Mouse (Mus musculus): ENCODE data around the gene 9130409I23Rik. TPM values are rescaled to one million over a fixed set of nuclear protein-coding genes. Genes with fewer than 3 reads are reported as not detected.
A peak's percentile ranks its signal among the peaks of the same experiment; 100 is the strongest.

Gene 9130409I23Rik
- polyA plus RNA-seq (2015; fragmentation: Nextera tagmentation; extraction: Ambion mirVana), result 0.45 and 0.53 TPM in 2 replicates

DNA sequence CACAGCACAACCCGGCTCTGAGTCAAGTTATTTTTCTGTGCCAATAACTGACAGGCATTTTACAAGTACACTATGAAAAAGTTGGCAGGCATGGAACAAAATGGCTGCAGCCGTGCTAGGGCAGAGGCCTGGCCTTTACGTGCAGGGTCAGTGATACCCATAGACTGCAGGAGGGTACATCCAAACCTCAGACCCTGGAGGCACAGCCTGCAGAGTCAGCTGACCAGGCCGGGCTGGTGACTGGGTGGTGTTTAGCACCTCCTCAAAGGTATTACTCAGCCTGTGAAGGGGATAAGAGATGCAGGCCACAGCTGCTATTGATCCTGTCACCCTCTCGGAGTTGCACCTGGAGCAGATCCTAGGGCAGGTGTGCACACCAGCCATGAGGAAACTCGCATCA is at the start of gene 9130409I23Rik:
9130409I23Rik (plus strand) TSS at position 301 of the 400 bp plus-strand sequence.
- H3K27ac ChIP-seq (ENCODE audit: low read depth), result no peak within 1 kb of the TSS
- no peak within 1 kb of the TSS for H3K4me2 ChIP-seq (ENCODE audit: low read depth, low read length)
- H3K27me3 ChIP-seq (ENCODE audit: insufficient read depth, low read length), result no peaks in the 10 kb centered on the region
- ATAC-seq, result no peak
- no peaks in the 10 kb centered on the region for H3K4me1 ChIP-seq (ENCODE audit: insufficient read depth)
- DNase-seq, result no peak
- H3K9me3 ChIP-seq (ENCODE audit: low read length), result no peaks in the 10 kb centered on the region
- H3K36me3 ChIP-seq (replicated peaks; ENCODE audit: insufficient read depth, low read length), result no peaks in the 10 kb centered on the region
- H3K4me3 ChIP-seq (ENCODE audit: low read depth, low read length), result no peak within 1 kb of the TSS
- TF ChIP-seq CTCF (IDR thresholded peaks at IDR 0.05; ENCODE audit: low read depth) (no peak), EP300 (IDR thresholded peaks at IDR 0.05; ENCODE audit: low read depth) (no peak)
- WGBS (ENCODE audit: insufficient replicate concordance), result 80% methylated on average over 6 of the region's 6 CpGs
- H3K9ac ChIP-seq (replicated peaks), result no peak within 1 kb of the TSS

DNA sequence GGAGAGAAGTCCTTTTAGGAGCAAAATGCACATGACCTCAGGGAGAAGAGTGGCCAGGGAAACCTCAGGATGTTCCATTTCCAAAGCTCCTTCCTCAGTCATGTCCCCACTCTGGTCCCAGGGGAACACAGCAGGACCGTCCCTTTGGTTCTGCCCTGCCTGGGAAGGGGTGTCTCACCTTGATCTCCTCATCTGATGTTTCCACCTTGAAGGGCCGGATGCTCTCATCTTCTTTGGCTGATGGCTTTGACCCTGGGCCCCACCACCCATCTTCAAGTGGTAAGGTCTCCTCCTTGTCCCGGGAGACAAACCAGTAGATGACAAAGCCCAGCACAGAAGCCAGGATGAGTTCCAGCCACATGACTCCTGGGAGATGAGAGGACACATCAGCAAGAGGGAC is 49.4 kb upstream of the 9130409I23Rik start:
- Histone ChIP-seq H3K27me3 (ENCODE audit: insufficient read depth, low read length) (no peaks in the 10 kb centered on the region), H3K36me3 (replicated peaks; ENCODE audit: insufficient read depth, low read length) (0 out of 2 replicates have a peak, but pooled peaks cover 2% of the 10 kb centered on the region), H3K9ac (replicated peaks) (no peak overlapping the region), H3K9me3 (ENCODE audit: low read length) (no peaks in the 10 kb centered on the region), H3K4me3 (ENCODE audit: low read depth, low read length) (no peak overlapping the region), H3K4me2 (ENCODE audit: low read depth, low read length) (no peak overlapping the region), H3K27ac (ENCODE audit: low read depth) (no peak overlapping the region), H3K4me1 (ENCODE audit: insufficient read depth) (peaks cover 9% of the 10 kb centered on the region)
- ATAC-seq (no peak), DNase-seq (no peak)
- 81% methylated on average over 3 of the region's 3 CpGs for WGBS (ENCODE audit: insufficient replicate concordance)
- TF ChIP-seq EP300 (IDR thresholded peaks at IDR 0.05; ENCODE audit: low read depth), result no peak

DNA sequence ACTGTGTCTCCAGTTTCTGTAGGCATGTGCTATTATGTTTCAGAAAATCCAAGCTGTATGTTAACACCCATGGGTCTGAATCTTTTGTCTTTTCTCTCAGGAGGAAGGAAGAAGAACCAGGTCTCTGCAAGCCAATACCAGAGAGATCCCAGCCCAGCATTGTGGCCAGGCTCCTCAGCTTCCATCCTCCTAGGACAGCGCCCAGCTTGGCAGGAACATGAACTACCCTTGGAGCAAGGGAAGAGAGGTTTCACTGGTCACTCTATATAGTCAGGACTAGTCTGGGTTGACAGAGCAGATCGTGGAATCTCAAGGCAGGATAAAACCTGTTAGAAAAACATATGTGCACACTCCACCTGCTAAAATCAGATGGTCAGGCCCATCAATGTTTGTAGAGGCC is 47.2 kb upstream of the 9130409I23Rik start:
- no peak for DNase-seq
- WGBS (ENCODE audit: insufficient replicate concordance), result 77% methylated on average over 2 of the region's 2 CpGs
- Histone ChIP-seq H3K4me3 (ENCODE audit: low read depth, low read length) (no peak overlapping the region), H3K27ac (ENCODE audit: low read depth) (no peak overlapping the region), H3K27me3 (ENCODE audit: insufficient read depth, low read length) (no peaks in the 10 kb centered on the region), H3K9me3 (ENCODE audit: low read length) (no peaks in the 10 kb centered on the region), H3K9ac (replicated peaks) (no peak overlapping the region), H3K4me2 (ENCODE audit: low read depth, low read length) (no peak overlapping the region), H3K4me1 (ENCODE audit: insufficient read depth) (peaks cover 9% of the 10 kb centered on the region), H3K36me3 (replicated peaks; ENCODE audit: insufficient read depth, low read length) (no peaks in the 10 kb centered on the region)
- ATAC-seq, result no peak
- TF ChIP-seq CTCF (IDR thresholded peaks at IDR 0.05; ENCODE audit: low read depth), result no peak
- TF ChIP-seq EP300 (IDR thresholded peaks at IDR 0.05; ENCODE audit: low read depth), result no peak

DNA sequence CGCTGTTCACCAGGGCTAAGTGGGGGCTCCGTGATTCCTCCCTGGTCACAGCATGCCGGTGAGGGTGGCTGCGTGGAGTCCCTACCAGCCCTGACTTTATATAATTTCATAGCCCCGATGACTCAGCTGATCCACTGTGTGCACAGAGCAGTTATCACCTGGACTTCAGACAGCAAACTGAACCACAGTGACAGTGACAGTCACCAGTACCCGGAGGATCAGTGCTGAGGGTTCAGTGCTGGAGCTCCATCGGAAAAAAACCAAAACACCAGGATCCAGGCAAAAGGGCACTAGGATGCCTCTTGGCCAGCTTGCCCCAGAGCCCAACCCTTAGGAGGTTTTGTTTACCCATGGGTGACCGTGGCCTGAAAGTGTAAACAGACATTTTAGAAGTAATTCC is 45.7 kb upstream of the 9130409I23Rik start:
- Histone ChIP-seq H3K27me3 (ENCODE audit: insufficient read depth, low read length) (no peaks in the 10 kb centered on the region), H3K9ac (replicated peaks) (no peak overlapping the region), H3K4me2 (ENCODE audit: low read depth, low read length) (no peak overlapping the region), H3K4me1 (ENCODE audit: insufficient read depth) (peaks cover 19% of the 10 kb centered on the region), H3K36me3 (replicated peaks; ENCODE audit: insufficient read depth, low read length) (no peaks in the 10 kb centered on the region), H3K27ac (ENCODE audit: low read depth) (peak overlapping the region; percentile 90), H3K9me3 (ENCODE audit: low read length) (no peaks in the 10 kb centered on the region), H3K4me3 (ENCODE audit: low read depth, low read length) (no peak overlapping the region)
- DNase-seq (no peak), ATAC-seq (peak; percentile 88)
- TF ChIP-seq CTCF (IDR thresholded peaks at IDR 0.05; ENCODE audit: low read depth) (no peak), EP300 (IDR thresholded peaks at IDR 0.05; ENCODE audit: low read depth) (peak; percentile 61; the same call in 1 of the 2 replicates)
- WGBS (ENCODE audit: insufficient replicate concordance), result 43% methylated on average over 8 of the region's 8 CpGs

DNA sequence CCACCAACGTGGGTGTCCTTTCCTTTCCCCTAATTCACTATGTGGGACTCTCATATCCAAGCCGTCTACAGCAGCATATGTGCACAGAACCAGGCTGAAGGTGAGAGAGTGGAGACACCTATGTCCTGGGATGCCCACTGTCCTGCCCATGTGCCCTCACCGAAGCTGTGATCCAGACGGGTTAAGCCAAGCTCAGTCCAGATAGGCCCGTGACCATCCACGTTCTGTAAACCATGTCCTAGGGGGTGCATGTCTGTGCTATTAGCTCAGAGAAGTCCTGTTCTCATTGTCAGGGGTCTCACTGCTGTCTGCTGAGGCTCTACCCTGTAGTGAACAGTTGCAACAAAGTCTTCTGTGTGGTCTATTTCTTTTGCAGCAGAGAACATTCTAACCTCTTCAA is 43.2 kb upstream of the 9130409I23Rik start:
- 76% methylated on average over 6 of the region's 6 CpGs for WGBS (ENCODE audit: insufficient replicate concordance)
- no peak overlapping the region for H3K9ac ChIP-seq (replicated peaks)
- ATAC-seq, result no peak
- H3K4me3 ChIP-seq (ENCODE audit: low read depth, low read length), result no peak overlapping the region
- H3K27me3 ChIP-seq (ENCODE audit: insufficient read depth, low read length), result no peaks in the 10 kb centered on the region
- TF ChIP-seq EP300 (IDR thresholded peaks at IDR 0.05; ENCODE audit: low read depth), result no peak
- TF ChIP-seq CTCF (IDR thresholded peaks at IDR 0.05; ENCODE audit: low read depth), result no peak
- H3K4me2 ChIP-seq (ENCODE audit: low read depth, low read length), result no peak overlapping the region
- H3K36me3 ChIP-seq (replicated peaks; ENCODE audit: insufficient read depth, low read length), result no peaks in the 10 kb centered on the region
- peak; percentile 8 for DNase-seq
- peaks cover 18% of the 10 kb centered on the region for H3K4me1 ChIP-seq (ENCODE audit: insufficient read depth)
- H3K27ac ChIP-seq (ENCODE audit: low read depth), result no peak overlapping the region
- no peaks in the 10 kb centered on the region for H3K9me3 ChIP-seq (ENCODE audit: low read length)

DNA sequence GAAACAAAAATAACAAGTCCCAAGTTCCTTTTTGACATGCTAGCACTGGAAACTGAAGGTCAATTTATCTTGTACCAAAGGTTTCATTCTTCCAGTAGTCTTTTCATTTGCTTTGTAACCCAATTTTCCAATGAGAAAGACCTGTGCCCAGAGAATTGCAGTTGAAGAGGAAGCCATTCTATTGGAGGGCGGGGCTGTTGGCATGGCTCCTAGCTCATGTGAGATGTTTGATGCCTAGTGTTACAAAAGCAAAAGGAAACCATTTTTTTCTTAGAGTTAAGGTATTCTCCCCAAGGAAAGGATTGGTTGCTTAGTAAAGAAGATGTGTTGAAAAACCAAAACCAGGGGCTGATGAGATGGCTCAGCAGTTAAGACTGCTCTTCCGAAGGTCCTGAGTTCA is 42.8 kb upstream of the 9130409I23Rik start:
- no peaks in the 10 kb centered on the region for H3K9me3 ChIP-seq (ENCODE audit: low read length)
- no peak overlapping the region for H3K9ac ChIP-seq (replicated peaks)
- DNase-seq (peak; percentile 12), ATAC-seq (no peak)
- no peaks in the 10 kb centered on the region for H3K36me3 ChIP-seq (replicated peaks; ENCODE audit: insufficient read depth, low read length)
- TF ChIP-seq CTCF (IDR thresholded peaks at IDR 0.05; ENCODE audit: low read depth), result no peak
- no peak for TF ChIP-seq EP300 (IDR thresholded peaks at IDR 0.05; ENCODE audit: low read depth)
- no peak overlapping the region for H3K4me2 ChIP-seq (ENCODE audit: low read depth, low read length)
- H3K4me1 ChIP-seq (ENCODE audit: insufficient read depth), result peaks cover 18% of the 10 kb centered on the region
- 82% methylated on average over 2 of the region's 2 CpGs for WGBS (ENCODE audit: insufficient replicate concordance)
- H3K27me3 ChIP-seq (ENCODE audit: insufficient read depth, low read length), result no peaks in the 10 kb centered on the region
- H3K4me3 ChIP-seq (ENCODE audit: low read depth, low read length), result no peak overlapping the region
- H3K27ac ChIP-seq (ENCODE audit: low read depth), result no peak overlapping the region

Data from liver, postnatal 0 days (tissue).